Mouse (Mus musculus) bone marrow, adult 2 months (tissue): Measurements from ENCODE around the gene Fam71a.

Experiments used
- CTCF ChIP-seq: fragments of 200-500 bp; IDR thresholded peaks from 2 replicates; pipeline ENCODE4 v1.5.1; 2011; ENCODE audit warnings: low read length, control low read depth; ENCODE audit not compliant: control insufficient read depth, insufficient read depth
- POLR2A ChIP-seq: fragments of 200-500 bp; IDR thresholded peaks from 2 replicates; pipeline ENCODE4 v1.6.1; 2011; ENCODE audit warnings: low read depth, mild to moderate bottlenecking, control low read depth, low read length, borderline replicate concordance; ENCODE audit not compliant: control insufficient read depth

- no peak for TF ChIP-seq CTCF
- TF ChIP-seq POLR2A: no peak
These were observed 27.6 kb upstream of the Fam71a start for GRCm38 (mm10) chr1:191192213-191192612.
